Mouse (Mus musculus) ZHBTc4 (cell line): ENCODE results near the gene 2300002M23Rik.

Experiments
- DNase-seq: peaks from one replicate; pipeline ENCODE4 v3.0.0-alpha.2; 2011; ENCODE audit warnings: low read depth, low spot score

Gene 2300002M23Rik

GRCm38 (mm10) chr17:35567150-35567549 is at the start of gene 2300002M23Rik:
TSS of gene 2300002M23Rik (plus strand) at chr17:35567450.
- DNase-seq, result no peak

- DNase-seq, result no peak
These were observed 49.7 kb upstream of the 2300002M23Rik start for GRCm38 (mm10) chr17:35517526-35517925.

- no peak for DNase-seq
These were observed 42.9 kb upstream of the 2300002M23Rik start for GRCm38 (mm10) chr17:35524354-35524753.

GRCm38 (mm10) chr17:35526644-35527043 is 40.6 kb upstream of the 2300002M23Rik start:
- peak; percentile 53 for DNase-seq

- peak; percentile 53 for DNase-seq
These were observed 34.9 kb upstream of the 2300002M23Rik start for GRCm38 (mm10) chr17:35532360-35532759.

GRCm38 (mm10) chr17:35532901-35533300 is 34.3 kb upstream of the 2300002M23Rik start, which contains the start of gene Psors1c2:
TSS of gene Psors1c2 (plus strand) at chr17:35533201.
- no peak for DNase-seq

- DNase-seq, result peak; percentile 87
These were observed 32.9 kb upstream of the 2300002M23Rik start for GRCm38 (mm10) chr17:35534343-35534742.

GRCm38 (mm10) chr17:35537421-35537820 is 29.8 kb upstream of the 2300002M23Rik start:
- DNase-seq, result no peak

- no peak for DNase-seq
These were observed 28.8 kb upstream of the 2300002M23Rik start for GRCm38 (mm10) chr17:35538476-35538875.

- DNase-seq, result peak; percentile 81
These were observed 27.7 kb upstream of the 2300002M23Rik start for GRCm38 (mm10) chr17:35539540-35539939.

- DNase-seq, result peak; percentile 86
These were observed 24.4 kb upstream of the 2300002M23Rik start for GRCm38 (mm10) chr17:35542761-35543411.

GRCm38 (mm10) chr17:35543412-35543861 is 23.8 kb upstream of the 2300002M23Rik start:
- peak; percentile 64 for DNase-seq

- peak; percentile 38 for DNase-seq
These were observed 23.2 kb upstream of the 2300002M23Rik start for GRCm38 (mm10) chr17:35544001-35544400.

- peak; percentile 86 for DNase-seq
These were observed 22.6 kb upstream of the 2300002M23Rik start for GRCm38 (mm10) chr17:35544680-35545079.

GRCm38 (mm10) chr17:35547465-35547864 is 19.8 kb upstream of the 2300002M23Rik start:
- peak; percentile 95 for DNase-seq

GRCm38 (mm10) chr17:35548636-35549035 is 18.6 kb upstream of the 2300002M23Rik start:
- peak; percentile 67 for DNase-seq

GRCm38 (mm10) chr17:35549437-35550142 is 17.7 kb upstream of the 2300002M23Rik start:
- DNase-seq, result no peak

GRCm38 (mm10) chr17:35550143-35550494 is 17.1 kb upstream of the 2300002M23Rik start:
- no peak for DNase-seq

GRCm38 (mm10) chr17:35550871-35551270 is 16.4 kb upstream of the 2300002M23Rik start:
- DNase-seq, result no peak

GRCm38 (mm10) chr17:35551881-35552414 is 15.3 kb upstream of the 2300002M23Rik start, which contains the start of gene Cdsn:
TSS of gene Cdsn (plus strand) at chr17:35552128.
- DNase-seq, result no peak

- no peak for DNase-seq
These were observed 12.9 kb upstream of the 2300002M23Rik start for GRCm38 (mm10) chr17:35554321-35554720.

- DNase-seq, result peak; percentile 60
These were observed 12.4 kb upstream of the 2300002M23Rik start for GRCm38 (mm10) chr17:35554761-35555397.
